Mouse (Mus musculus) mouse trophoblast stem cell (cell line): ENCODE measurements around the gene Mtfr2.

Experiments used
- in situ Hi-C, 2 experiments: fragments of 300-500 bp; cut with MseI, MboI; formaldehyde crosslinking; loops; 2 replicates in 1 of 2; 3 replicates in 1 of 2; pipeline ENCODE4 v1.15.1; 2025

The Mtfr2 gene

GRCm38 (mm10) chr10:20379071-20379735, 31.6 kb downstream of the Mtfr2 start:
- in situ Hi-C loops, result loop anchor here (10.0 kb wide), 2 partner anchors 556 to 566 kb away; no protein-coding TSS in a partner anchor

- in situ Hi-C loops, result no loop called here
Measured at GRCm38 (mm10) chr10:20380798-20381197, 33.2 kb downstream of the Mtfr2 start.

GRCm38 (mm10) chr10:20381352-20381751, 33.8 kb downstream of the Mtfr2 start:
- in situ Hi-C loops, result no loop called here

- in situ Hi-C loops, result no loop called here
Measured at GRCm38 (mm10) chr10:20382807-20383419, 35.3 kb downstream of the Mtfr2 start.

GRCm38 (mm10) chr10:20390568-20390967, 43.0 kb downstream of the Mtfr2 start:
- in situ Hi-C loops, result no loop called here

- in situ Hi-C loops, result no loop called here
Measured at GRCm38 (mm10) chr10:20394815-20395214, 47.2 kb downstream of the Mtfr2 start.

- in situ Hi-C loops, result no loop called here
Measured at GRCm38 (mm10) chr10:20395778-20396177, 48.2 kb downstream of the Mtfr2 start.

- in situ Hi-C loops, result no loop called here
Measured at GRCm38 (mm10) chr10:20398224-20398623, 50.7 kb downstream of the Mtfr2 start.

- in situ Hi-C loops, result no loop called here
Measured at GRCm38 (mm10) chr10:20398641-20399390, 51.2 kb downstream of the Mtfr2 start.

- in situ Hi-C loops, result no loop called here
Measured at GRCm38 (mm10) chr10:20400406-20400805, 52.8 kb downstream of the Mtfr2 start.

- in situ Hi-C loops, result no loop called here
Measured at GRCm38 (mm10) chr10:20402941-20403340, 55.4 kb downstream of the Mtfr2 start.

GRCm38 (mm10) chr10:20405471-20405870, 57.9 kb downstream of the Mtfr2 start:
- in situ Hi-C loops, result no loop called here

- in situ Hi-C loops, result no loop called here
Measured at GRCm38 (mm10) chr10:20408336-20408735, 60.8 kb downstream of the Mtfr2 start.

- in situ Hi-C loops, result no loop called here
Measured at GRCm38 (mm10) chr10:20409181-20409580, 61.6 kb downstream of the Mtfr2 start.
